Mouse (Mus musculus): Measurements from ENCODE around the gene Gm19935. TPM values are rescaled to one million over a fixed set of nuclear protein-coding genes. Genes with fewer than 3 reads are reported as not detected.

Gene Gm19935
- total RNA-seq, 2 experiments from 2014 or later: not detected

- no peak for DNase-seq
Measured at GRCm38 (mm10) chr8:90829825-90830224, 12.6 kb upstream of the Gm19935 start.

GRCm38 (mm10) chr8:90828987-90829740 lies 12.0 kb upstream of the Gm19935 start:
- DNase-seq: no peak

GRCm38 (mm10) chr8:90828181-90828986 lies 11.2 kb upstream of the Gm19935 start, which contains the start of gene Chd9:
Gene Chd9, plus strand, starts transcription at chr8:90828352.
- peak; percentile 95 for DNase-seq

- DNase-seq: no peak
Measured at GRCm38 (mm10) chr8:90825459-90825871, 8.3 kb upstream of the Gm19935 start.

GRCm38 (mm10) chr8:90822443-90822842 lies 5.2 kb upstream of the Gm19935 start:
- no peak for DNase-seq

- DNase-seq: no peak
Measured at GRCm38 (mm10) chr8:90820321-90820696, 3.1 kb upstream of the Gm19935 start.

- no peak for DNase-seq
Measured at GRCm38 (mm10) chr8:90819561-90820320, 2.5 kb upstream of the Gm19935 start.

- DNase-seq: no peak
Measured at GRCm38 (mm10) chr8:90816061-90816882, 921 bp downstream of the Gm19935 start.

- DNase-seq: no peak
Measured at GRCm38 (mm10) chr8:90813602-90814320, 3.4 kb downstream of the Gm19935 start.

- DNase-seq: no peak
Measured at GRCm38 (mm10) chr8:90799473-90799872, 17.7 kb downstream of the Gm19935 start.

- DNase-seq: peak; percentile 55
Measured at GRCm38 (mm10) chr8:90794990-90795861, 22.0 kb downstream of the Gm19935 start.

GRCm38 (mm10) chr8:90793710-90794109 lies 23.5 kb downstream of the Gm19935 start:
- DNase-seq: peak; percentile 50

- no peak for DNase-seq
Measured at GRCm38 (mm10) chr8:90791616-90792015, 25.6 kb downstream of the Gm19935 start.

- no peak for DNase-seq
Measured at GRCm38 (mm10) chr8:90769791-90770190, 47.4 kb downstream of the Gm19935 start.

Small RNA genes lying within 50 kb of the gene (microRNA-seq; reads per million reads assigned to microRNA genes)
- 0 reads per million in 2 experiments for gene Gm44382 (ENCODE audit: borderline replicate concordance in 2 of 2)

Other genes starting within 250 kb of the Gm19935 start
- 10 to 100 TPM; 38.8 to 72.8 TPM for gene Chd9, start 11.0 kb upstream of the Gm19935 start, total RNA-seq (2021)

Data from gastrocnemius, postnatal 25 days (tissue).